Mouse (Mus musculus): ENCODE results near the gene Lrig1.
A peak's percentile ranks its signal among the peaks of the same experiment; 100 is the strongest.

Lrig1 gene

DNA sequence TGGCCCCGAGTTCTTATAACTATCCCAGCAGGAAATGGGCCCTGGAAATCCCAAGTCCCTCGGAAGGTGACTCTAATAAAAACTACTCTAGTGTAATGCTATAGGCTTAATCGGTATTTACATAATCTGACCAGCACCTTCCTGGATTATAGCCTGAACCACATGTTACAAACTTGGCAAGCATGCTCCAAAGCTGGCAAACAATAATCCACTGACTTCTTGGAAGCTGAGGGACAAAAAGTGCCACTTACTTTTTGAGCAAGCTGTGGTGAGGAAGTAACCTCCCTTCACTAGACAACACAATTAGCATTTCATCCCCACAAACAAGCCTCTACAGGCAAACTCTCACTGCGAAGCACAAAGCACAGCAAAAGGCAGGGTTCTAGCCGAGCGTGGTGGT is 30.6 kb downstream of the Lrig1 start:
- no peak for DNase-seq

- DNase-seq = no peak
Measured at GRCm38 (mm10) chr6:94668204-94668863, 31.6 kb downstream of the Lrig1 start.

GRCm38 (mm10) chr6:94667131-94667530 is 32.8 kb downstream of the Lrig1 start:
- peak; percentile 46 for DNase-seq

- no peak for DNase-seq
Measured at GRCm38 (mm10) chr6:94666432-94667119, 33.4 kb downstream of the Lrig1 start.

- DNase-seq = no peak
Measured at GRCm38 (mm10) chr6:94665677-94666076, 34.3 kb downstream of the Lrig1 start.

DNA sequence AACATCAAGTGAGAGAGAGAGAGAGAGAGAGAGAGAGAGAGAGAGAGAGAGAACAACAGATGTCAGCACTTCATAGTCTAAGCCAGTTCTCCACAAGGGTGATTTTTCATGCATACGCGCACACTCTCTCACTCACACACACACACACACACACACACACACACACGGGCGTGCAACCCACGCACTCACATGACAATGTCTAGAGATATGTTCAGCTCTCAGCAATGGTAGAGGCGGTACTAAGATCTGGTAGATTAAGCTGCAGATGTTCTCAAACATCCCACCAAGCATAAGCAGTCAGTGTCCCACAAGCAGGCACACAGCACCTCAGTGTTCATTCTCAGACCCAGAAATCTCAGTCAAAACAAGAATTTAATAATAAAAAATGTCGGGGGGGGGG is 34.7 kb downstream of the Lrig1 start:
- DNase-seq = no peak

- peak; percentile 51 for DNase-seq
Measured at GRCm38 (mm10) chr6:94664000-94664399, 36.0 kb downstream of the Lrig1 start.

DNA sequence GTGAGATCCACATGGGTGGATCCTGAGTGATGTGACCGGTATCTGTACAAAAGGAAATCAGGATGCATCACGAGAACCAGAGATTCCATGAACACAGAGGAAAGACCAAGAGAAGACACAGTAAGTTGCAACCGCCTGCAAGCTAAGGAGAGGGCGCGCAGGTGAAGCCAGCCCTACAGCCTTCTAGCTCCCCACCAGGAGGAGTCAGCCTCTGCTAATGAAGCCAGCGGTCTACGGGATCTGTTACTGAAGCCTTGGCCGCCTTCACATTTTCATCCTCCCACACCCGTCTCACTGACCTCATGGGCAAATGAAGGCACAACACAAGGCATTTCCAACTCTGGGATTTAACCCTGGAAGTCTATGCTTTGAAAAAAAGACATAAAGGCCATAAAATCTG is 38.0 kb downstream of the Lrig1 start:
- no peak for DNase-seq

DNA sequence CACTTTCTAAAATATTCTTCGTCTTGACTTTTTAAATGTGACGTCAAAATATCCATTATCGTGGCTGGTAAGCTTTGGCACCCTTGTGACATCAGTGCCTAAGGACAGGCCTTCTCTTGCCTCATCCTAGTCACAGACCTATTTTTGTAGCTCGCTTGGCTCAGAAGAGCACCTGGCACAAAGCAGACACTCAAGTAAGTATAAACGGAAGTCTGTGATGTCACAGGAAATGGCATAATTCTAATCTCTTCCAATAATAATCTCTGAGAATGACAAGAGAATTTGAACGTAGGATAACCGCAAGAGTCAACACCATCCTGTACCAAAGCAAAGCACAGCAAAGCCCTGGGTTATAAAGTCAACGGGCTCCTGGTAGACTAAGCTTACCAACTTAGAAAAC is 38.6 kb downstream of the Lrig1 start:
- DNase-seq = no peak

- no peak for DNase-seq
Measured at GRCm38 (mm10) chr6:94659886-94660333, 40.0 kb downstream of the Lrig1 start.

- no peak for DNase-seq
Measured at GRCm38 (mm10) chr6:94658136-94658480, 41.9 kb downstream of the Lrig1 start.

DNA sequence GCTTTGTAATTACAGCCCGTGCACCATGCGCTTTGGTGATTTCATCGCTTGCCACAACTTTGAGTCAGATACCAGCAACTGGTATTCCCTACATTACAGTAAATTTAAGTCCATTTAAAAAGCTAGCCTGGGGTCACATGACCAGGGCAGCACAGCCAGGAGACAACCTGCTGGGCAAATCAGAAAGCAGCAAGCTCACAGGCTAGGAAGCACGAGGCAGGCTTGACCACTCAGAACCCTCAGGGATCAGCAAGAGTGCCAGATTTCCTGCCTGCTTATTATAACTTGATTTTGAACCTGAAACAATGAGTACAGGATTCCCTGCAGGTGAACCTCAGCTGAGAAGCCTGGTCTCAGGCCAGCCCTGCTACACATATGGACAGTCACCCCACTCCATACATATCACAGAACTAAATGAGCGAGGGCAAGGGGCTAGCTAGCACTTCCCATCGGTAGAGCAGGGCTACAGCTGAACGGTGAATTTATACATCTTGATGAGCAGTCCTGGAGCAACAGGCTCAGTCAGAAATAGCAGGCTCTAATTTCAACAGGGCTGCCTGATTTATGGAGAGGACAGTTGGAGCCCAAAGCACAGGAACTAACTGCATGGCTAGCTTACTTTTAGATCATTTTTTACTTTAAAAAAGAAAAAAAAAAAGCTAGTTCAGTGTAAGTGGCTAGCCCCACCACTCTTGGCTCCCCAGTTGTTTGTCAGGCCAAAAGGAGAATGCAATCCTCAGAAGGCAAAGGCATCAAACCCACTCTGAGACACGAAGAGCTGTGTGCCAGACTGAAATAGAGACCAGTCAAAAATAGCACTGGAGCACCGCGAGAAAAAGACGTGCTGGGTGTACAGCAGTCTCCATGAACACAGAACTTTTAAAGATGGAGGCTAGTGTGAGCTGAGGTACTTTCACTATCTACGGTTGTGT is 42.5 kb downstream of the Lrig1 start:
- no peak for DNase-seq

DNA sequence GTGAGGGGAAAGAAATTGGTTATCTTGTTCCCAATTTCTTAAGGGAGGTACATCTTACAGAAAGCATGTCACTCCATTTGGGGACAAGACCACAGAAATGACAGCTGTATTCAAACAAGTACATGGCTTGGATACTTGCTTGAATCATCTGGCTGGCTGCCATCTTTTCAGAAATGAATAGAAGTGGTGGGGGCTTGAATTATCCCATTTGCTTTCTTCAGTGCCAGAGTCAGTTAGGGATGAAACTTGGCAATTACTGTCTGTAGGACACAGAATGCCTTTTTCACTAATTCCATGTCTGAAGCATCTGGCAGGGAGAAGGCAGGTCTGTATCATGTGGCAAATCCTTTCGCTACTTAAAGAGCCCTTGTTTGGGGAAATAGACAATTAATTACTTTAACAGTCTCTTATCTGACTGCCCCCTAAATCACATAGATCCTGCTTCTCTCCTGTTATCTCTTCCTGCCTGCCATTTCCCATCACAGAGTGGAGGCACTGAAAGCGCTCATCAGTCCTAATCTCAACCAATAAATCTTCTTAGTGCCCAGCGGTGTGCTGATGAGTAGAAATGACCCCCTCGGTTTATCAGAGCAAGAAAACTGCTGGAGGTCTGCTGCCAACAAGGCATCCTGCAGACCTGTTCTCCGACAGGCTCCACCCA is 44.0 kb downstream of the Lrig1 start:
- no peak for DNase-seq

GRCm38 (mm10) chr6:94653388-94654316 is 46.3 kb downstream of the Lrig1 start:
- DNase-seq = peak; percentile 52

DNA sequence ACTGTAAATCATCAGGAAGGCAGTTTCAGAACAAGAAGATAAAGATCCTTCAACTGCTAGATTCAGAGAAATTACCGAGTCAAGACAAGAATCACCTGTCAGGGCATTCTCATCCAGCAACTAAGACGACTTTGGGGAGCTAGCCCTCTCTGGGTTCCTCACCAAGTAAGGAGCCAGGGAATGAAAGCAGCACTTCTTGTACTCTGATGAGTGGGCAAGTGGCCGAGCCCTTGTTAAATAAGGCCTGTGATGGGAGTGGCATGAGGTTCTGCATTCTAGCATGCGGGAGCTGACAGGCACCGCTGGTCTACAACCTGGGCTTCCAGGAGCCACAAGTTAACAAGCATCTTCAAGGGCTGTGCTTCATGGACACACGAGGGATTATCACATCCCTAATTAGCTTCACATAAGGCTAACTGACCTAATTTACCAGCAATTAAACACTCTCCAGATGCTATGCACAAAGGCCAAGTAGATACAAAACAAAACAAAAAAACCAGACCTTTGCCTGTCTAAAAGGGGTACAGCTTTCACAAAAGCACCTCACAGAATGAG is 47.2 kb downstream of the Lrig1 start:
- DNase-seq = no peak

- DNase-seq = no peak
Measured at GRCm38 (mm10) chr6:94651541-94651940, 48.4 kb downstream of the Lrig1 start.

- DNase-seq = no peak
Measured at GRCm38 (mm10) chr6:94649637-94650036, 50.3 kb downstream of the Lrig1 start.

DNA sequence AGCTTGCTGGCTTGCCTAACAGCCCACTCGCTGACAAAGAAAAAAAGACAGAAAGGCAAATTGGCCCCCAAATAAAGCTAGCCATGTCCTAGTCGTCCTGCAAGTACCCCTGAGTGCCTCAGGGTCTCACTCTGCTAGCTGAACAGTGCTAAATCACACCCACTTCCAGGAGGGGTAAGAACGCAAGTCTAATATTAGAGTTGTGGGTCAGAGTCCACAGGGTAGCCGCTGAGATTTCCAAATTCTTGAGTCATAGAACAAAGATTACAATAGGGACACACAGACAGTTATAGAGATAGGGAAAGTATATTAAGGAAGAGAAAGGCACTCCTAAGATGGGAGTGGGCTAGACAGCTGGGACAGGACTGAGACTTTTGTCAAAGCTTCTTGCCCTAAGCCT is 51.5 kb downstream of the Lrig1 start:
- no peak for DNase-seq

DNA sequence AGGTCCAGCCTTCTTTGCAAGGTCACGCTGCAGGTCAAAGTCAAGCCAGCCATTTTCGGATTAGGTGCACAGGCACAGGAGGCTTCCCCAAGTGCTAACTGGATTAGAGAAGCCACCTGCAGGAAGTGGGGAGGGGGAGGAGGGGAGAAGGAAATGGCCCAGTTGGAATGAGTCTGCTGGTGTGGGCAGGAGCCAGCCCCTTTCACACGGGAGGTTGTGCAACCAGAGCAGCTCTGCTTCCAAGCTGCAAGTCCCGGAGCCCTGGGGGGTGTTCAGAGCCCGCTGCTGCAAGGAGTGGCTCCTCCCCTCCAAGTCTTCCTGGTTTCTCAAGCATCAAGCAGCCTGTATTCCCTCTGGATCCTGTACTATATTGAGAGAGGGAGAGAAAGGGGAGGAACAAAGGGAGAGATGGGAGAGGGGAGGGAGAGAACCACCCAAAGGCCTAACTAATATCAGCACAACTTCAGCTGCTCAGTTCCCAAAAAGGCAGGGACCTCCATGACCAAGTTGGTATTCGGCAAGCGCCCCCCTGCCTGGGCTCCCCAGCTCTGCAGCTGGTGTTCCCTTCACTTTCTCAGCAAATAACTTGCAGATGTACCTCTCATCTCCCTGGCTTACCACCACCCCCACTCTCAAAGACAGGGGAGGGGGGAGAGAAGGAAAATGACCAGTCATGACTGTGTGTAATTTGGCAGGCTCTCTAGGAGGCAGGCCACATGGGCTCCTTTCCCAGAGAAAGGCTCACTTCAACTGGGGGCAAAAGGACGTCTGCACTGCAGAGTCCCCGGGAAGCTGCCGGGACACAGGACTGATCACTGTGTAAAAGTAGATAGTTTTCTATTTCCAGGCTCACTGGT is 52.2 kb downstream of the Lrig1 start:
- DNase-seq = peak; percentile 73

DNA sequence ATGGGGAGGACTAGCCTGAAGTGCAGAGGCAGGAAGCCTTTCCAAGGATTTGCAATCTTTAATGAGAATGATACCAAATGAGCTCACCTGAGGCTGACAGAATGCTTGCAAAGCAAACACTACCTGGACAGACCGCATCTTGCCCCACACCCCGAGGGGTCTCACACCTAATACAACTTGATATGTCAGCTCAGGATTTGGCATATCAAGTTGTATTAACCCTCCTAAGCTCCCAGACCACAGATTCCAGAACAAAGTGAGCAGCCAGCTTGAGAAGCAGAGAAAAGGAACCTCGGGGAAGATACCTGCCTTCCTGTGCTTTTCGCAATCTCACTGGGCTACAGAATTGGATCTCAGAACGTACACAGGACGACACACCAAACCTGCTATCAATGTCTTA is 53.1 kb downstream of the Lrig1 start:
- DNase-seq = no peak
